Mouse (Mus musculus): ENCODE measurements around the gene Olfr1416. TPM values are rescaled to one million over a fixed set of nuclear protein-coding genes. Genes with fewer than 3 reads are reported as not detected.
"Not testable (repeated sequence)": the region's sequence is repeated elsewhere in the genome, so short reads cannot be mapped to it uniquely, and the experiment has no call there.

Olfr1416 gene
- not detected in 2 replicates for polyA plus RNA-seq (2014; fragmentation: Nextera tagmentation; extraction: Ambion mirVana)

DNA sequence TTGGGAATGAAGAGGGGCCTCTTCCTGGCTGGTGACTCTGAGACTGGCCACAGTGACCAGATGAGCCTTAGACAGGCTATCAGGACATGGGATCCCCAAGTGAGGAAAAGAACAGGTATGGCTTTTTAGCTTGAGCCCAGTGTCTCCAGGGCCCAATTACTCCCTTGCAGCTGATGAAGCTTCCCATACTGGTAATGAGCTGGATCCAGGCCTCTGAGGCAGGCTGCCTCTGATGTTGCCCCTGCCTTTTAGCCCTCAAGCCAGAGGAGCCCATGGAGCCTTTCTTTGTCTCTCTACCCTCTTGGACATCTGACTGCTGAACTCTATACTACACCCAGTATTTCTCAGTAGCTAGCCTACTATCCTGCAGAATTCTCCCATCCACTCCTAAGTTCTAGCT is at the start of gene Olfr1416:
Olfr1416 (minus strand) TSS at position 101 of the 400 bp plus-strand sequence.
- no peaks in the 10 kb centered on the region for H3K36me3 ChIP-seq (ENCODE audit: control insufficient read depth, insufficient read depth, low read length)
- H3K4me2 ChIP-seq (replicated peaks; ENCODE audit: low read depth, low read length), result no peak within 1 kb of the TSS
- H3K9me3 ChIP-seq (ENCODE audit: control insufficient read depth, low read length), result peaks cover 2% of the 10 kb centered on the region; the same call in 1 of the 2 replicates
- H3K4me1 ChIP-seq (ENCODE audit: control insufficient read depth, insufficient read depth, low read length), result no peaks in the 10 kb centered on the region
- H3K9ac ChIP-seq (ENCODE audit: low read depth, low read length), result no peak within 1 kb of the TSS
- no peak within 1 kb of the TSS for H3K4me3 ChIP-seq (ENCODE audit: low read length)
- ATAC-seq (ENCODE audit: low FRiP score, low TSS enrichment), result no peak
- no peak within 1 kb of the TSS for H3K27ac ChIP-seq (ENCODE audit: low read depth, low read length)
- H3K27me3 ChIP-seq (ENCODE audit: control insufficient read depth, insufficient read depth, low read length), result no peaks in the 10 kb centered on the region

DNA sequence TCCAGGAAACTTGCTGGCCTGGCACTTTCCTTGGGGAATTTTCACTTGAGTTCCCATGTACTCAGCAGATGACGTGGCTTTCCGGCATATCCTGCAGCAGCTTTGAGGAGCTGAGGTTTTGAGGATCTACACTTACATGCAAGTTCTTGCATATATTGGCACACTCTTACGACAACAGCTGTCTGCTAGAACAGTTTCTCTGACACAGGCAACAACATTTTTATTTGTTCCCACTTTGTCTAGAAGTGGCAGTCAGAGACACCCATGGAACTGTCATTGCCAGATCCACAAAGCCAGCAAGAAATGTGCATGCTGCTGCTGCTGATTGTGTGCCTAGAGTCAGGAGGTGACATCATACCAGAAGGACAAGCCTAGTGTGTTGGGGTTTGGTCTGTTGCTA is 38.9 kb upstream of the Olfr1416 start:
- no peak overlapping the region for H3K4me3 ChIP-seq (ENCODE audit: low read length)
- H3K9ac ChIP-seq (ENCODE audit: low read depth, low read length), result no peak overlapping the region
- no peaks in the 10 kb centered on the region for H3K4me1 ChIP-seq (ENCODE audit: control insufficient read depth, insufficient read depth, low read length)
- H3K9me3 ChIP-seq (ENCODE audit: control insufficient read depth, low read length), result no peaks in the 10 kb centered on the region
- H3K36me3 ChIP-seq (ENCODE audit: control insufficient read depth, insufficient read depth, low read length), result no peaks in the 10 kb centered on the region
- 86% methylated on average over 3 of the region's 3 CpGs for WGBS
- H3K4me2 ChIP-seq (replicated peaks; ENCODE audit: low read depth, low read length), result no peak overlapping the region
- no peak for ATAC-seq (ENCODE audit: low FRiP score, low TSS enrichment)
- H3K27me3 ChIP-seq (ENCODE audit: control insufficient read depth, insufficient read depth, low read length), result no peaks in the 10 kb centered on the region
- H3K27ac ChIP-seq (ENCODE audit: low read depth, low read length), result no peak overlapping the region

DNA sequence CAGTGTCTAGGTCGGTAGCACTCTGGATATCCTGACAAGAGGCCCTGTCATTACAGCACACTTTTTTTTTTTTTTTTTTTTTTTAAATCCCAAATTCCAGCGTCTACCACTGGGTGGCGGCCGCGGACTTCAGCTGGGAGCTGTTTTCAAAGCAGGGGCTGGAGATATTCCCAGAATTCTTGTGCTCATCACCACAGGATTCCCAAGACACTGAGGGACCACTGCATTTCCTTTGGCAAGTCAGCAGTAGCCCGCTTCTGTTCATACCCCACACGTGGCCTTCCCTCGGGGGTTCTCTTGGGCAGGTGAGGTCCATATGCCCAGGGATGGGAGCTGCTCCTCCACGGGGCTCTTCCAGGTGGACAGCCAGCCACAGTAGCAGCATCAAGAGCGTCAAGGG is 36.5 kb upstream of the Olfr1416 start:
- no peak overlapping the region for H3K27ac ChIP-seq (ENCODE audit: low read depth, low read length)
- no peaks in the 10 kb centered on the region for H3K4me1 ChIP-seq (ENCODE audit: control insufficient read depth, insufficient read depth, low read length)
- no peaks in the 10 kb centered on the region for H3K9me3 ChIP-seq (ENCODE audit: control insufficient read depth, low read length)
- peak; percentile 32; the same call in 1 of the 2 replicates for ATAC-seq (ENCODE audit: low FRiP score, low TSS enrichment)
- no peak overlapping the region for H3K9ac ChIP-seq (ENCODE audit: low read depth, low read length)
- 20% methylated on average over 10 of the region's 10 CpGs for WGBS
- H3K36me3 ChIP-seq (ENCODE audit: control insufficient read depth, insufficient read depth, low read length), result no peaks in the 10 kb centered on the region
- H3K27me3 ChIP-seq (ENCODE audit: control insufficient read depth, insufficient read depth, low read length), result no peaks in the 10 kb centered on the region
- no peak overlapping the region for H3K4me3 ChIP-seq (ENCODE audit: low read length)
- no peak overlapping the region for H3K4me2 ChIP-seq (replicated peaks; ENCODE audit: low read depth, low read length)

DNA sequence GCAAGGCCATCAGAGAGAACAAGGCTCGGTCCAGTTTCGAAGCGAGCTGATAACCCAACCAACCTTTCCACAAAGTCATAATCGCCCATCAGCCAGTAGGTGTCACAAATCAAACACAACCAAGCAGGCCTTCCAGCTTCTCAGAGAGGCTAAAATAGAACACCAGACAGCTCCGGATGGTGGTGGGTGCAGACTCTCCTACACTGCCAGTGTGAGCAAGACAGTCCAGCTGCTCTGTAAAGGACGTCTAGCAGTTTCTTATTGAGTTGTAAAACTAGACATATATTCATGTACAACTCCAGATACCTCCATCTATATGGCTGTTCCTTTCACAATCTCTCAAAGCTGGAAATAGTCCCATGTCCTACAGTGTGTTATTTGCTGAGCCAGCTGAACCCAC is 34.1 kb upstream of the Olfr1416 start:
- Histone ChIP-seq H3K9ac (ENCODE audit: low read depth, low read length) (no peak overlapping the region), H3K9me3 (ENCODE audit: control insufficient read depth, low read length) (no peaks in the 10 kb centered on the region), H3K27me3 (ENCODE audit: control insufficient read depth, insufficient read depth, low read length) (no peaks in the 10 kb centered on the region), H3K36me3 (ENCODE audit: control insufficient read depth, insufficient read depth, low read length) (no peaks in the 10 kb centered on the region), H3K27ac (ENCODE audit: low read depth, low read length) (no peak overlapping the region), H3K4me3 (ENCODE audit: low read length) (no peak overlapping the region), H3K4me1 (ENCODE audit: control insufficient read depth, insufficient read depth, low read length) (no peaks in the 10 kb centered on the region), H3K4me2 (replicated peaks; ENCODE audit: low read depth, low read length) (no peak overlapping the region)
- 83% methylated on average over 6 of the region's 6 CpGs for WGBS
- ATAC-seq (ENCODE audit: low FRiP score, low TSS enrichment), result no peak

DNA sequence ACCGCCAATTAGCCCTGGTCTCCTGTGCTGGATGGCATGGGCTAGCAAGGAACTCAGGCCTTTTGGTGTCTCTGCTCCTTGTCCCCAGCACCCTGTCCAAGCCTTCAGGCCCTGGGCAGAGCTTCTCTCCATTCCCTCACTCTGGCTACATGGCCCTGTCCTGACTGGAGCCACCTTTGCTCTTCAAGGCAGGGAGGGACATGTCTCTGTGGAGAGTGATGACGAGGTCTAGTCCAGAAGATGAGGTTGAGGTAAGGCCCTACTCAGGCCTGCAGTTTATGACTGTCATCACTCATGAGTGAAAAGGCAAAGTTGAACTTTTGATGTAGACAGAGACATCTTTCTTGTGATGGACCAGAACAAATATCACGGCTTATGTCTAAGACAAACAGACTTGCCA is 33.6 kb upstream of the Olfr1416 start, which contains the start of gene Olfr1414:
Olfr1414 (minus strand) TSS at position 101 of the 400 bp plus-strand sequence.
- Histone ChIP-seq H3K9me3 (ENCODE audit: control insufficient read depth, low read length) (no peaks in the 10 kb centered on the region), H3K4me2 (replicated peaks; ENCODE audit: low read depth, low read length) (no peak within 1 kb of the TSS), H3K27me3 (ENCODE audit: control insufficient read depth, insufficient read depth, low read length) (no peaks in the 10 kb centered on the region), H3K36me3 (ENCODE audit: control insufficient read depth, insufficient read depth, low read length) (no peaks in the 10 kb centered on the region), H3K27ac (ENCODE audit: low read depth, low read length) (no peak within 1 kb of the TSS), H3K4me1 (ENCODE audit: control insufficient read depth, insufficient read depth, low read length) (no peaks in the 10 kb centered on the region), H3K4me3 (ENCODE audit: low read length) (no peak within 1 kb of the TSS), H3K9ac (ENCODE audit: low read depth, low read length) (no peak within 1 kb of the TSS)
- no peak for ATAC-seq (ENCODE audit: low FRiP score, low TSS enrichment)
- 85% methylated on average over 3 of the region's 3 CpGs for WGBS

DNA sequence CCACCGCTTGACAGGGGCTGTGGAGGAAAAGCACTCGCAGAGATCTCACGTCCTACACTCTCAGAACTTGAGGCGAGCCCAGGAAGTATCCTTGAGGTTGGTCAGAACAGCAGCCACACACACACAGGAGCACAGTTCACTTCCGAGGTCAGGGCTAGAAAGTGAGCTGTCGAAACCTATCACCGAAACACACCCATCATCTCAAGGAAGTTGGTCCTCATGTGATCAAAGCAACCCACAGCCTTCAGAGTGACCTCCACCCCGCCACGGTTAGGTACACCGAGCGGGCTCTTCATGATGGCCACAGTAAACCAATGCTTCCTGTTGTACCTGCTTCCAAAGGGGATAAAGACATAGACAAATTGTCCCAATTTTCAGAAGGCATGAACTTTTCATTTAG is 30.5 kb upstream of the Olfr1416 start:
- H3K4me3 ChIP-seq (ENCODE audit: low read length), result no peak overlapping the region
- H3K27ac ChIP-seq (ENCODE audit: low read depth, low read length), result no peak overlapping the region
- H3K4me2 ChIP-seq (replicated peaks; ENCODE audit: low read depth, low read length), result no peak overlapping the region
- H3K9ac ChIP-seq (ENCODE audit: low read depth, low read length), result no peak overlapping the region
- H3K9me3 ChIP-seq (ENCODE audit: control insufficient read depth, low read length), result no peaks in the 10 kb centered on the region
- no peaks in the 10 kb centered on the region for H3K4me1 ChIP-seq (ENCODE audit: control insufficient read depth, insufficient read depth, low read length)
- WGBS, result 74% methylated on average over 11 of the region's 11 CpGs
- no peaks in the 10 kb centered on the region for H3K27me3 ChIP-seq (ENCODE audit: control insufficient read depth, insufficient read depth, low read length)
- no peaks in the 10 kb centered on the region for H3K36me3 ChIP-seq (ENCODE audit: control insufficient read depth, insufficient read depth, low read length)
- ATAC-seq (ENCODE audit: low FRiP score, low TSS enrichment), result no peak

DNA sequence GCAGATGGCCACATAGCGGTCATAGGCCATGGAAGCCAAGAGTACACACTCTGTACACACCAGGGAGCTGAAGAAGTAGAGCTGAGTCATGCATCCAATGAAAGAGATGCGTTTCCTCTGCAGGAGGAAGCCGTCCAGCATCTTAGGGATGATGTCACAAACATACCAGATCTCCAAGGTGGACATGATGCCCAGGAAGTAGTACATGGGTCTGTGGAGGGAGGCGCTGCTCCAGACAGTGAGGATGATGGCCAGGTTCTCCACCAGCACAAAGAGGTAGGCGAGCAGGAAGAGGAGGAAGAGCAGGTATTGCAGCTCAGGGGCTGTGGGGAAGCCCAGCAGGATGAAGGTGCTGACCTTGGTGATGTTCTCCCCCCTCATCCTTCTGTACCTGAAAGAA is 26.7 kb upstream of the Olfr1416 start:
- H3K4me2 ChIP-seq (replicated peaks; ENCODE audit: low read depth, low read length); ATAC-seq (ENCODE audit: low FRiP score, low TSS enrichment); H3K9ac ChIP-seq (ENCODE audit: low read depth, low read length); H3K36me3 ChIP-seq (ENCODE audit: control insufficient read depth, insufficient read depth, low read length); H3K27ac ChIP-seq (ENCODE audit: low read depth, low read length); H3K27me3 ChIP-seq (ENCODE audit: control insufficient read depth, insufficient read depth, low read length); H3K9me3 ChIP-seq (ENCODE audit: control insufficient read depth, low read length); H3K4me1 ChIP-seq (ENCODE audit: control insufficient read depth, insufficient read depth, low read length); H3K4me3 ChIP-seq (ENCODE audit: low read length): not testable (repeated sequence)
- 91% methylated on average over 4 of the region's 5 CpGs for WGBS

DNA sequence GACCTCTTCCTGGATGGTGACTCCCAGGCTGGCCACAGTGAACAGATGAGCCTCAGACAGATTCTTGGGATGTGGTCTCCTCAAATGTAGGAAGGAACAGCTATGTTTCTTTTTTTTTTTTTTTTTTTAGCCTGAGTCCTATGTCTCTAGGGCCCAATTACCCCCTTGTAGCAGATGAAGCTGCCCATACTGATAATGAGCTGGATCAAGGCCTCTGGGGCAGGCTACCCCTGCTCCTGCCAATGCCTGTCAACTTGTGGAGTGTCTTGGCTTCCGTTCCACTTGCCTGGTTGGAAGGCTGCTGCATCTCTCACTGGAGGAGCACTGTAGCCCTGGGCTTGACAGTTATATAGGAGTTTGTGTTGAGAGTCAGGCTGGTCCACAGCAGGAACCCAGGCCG is 11.1 kb upstream of the Olfr1416 start, which contains the start of gene Olfr1415:
Olfr1415 (minus strand) TSS at position 101 of the 400 bp plus-strand sequence.
- Histone ChIP-seq H3K36me3 (ENCODE audit: control insufficient read depth, insufficient read depth, low read length) (no peaks in the 10 kb centered on the region), H3K9ac (ENCODE audit: low read depth, low read length) (no peak within 1 kb of the TSS), H3K27me3 (ENCODE audit: control insufficient read depth, insufficient read depth, low read length) (no peaks in the 10 kb centered on the region), H3K9me3 (ENCODE audit: control insufficient read depth, low read length) (no peaks in the 10 kb centered on the region), H3K4me2 (replicated peaks; ENCODE audit: low read depth, low read length) (no peak within 1 kb of the TSS), H3K4me1 (ENCODE audit: control insufficient read depth, insufficient read depth, low read length) (no peaks in the 10 kb centered on the region), H3K4me3 (ENCODE audit: low read length) (no peak within 1 kb of the TSS), H3K27ac (ENCODE audit: low read depth, low read length) (no peak within 1 kb of the TSS)
- WGBS, result 76% methylated on average over 2 of the region's 2 CpGs
- no peak for ATAC-seq (ENCODE audit: low FRiP score, low TSS enrichment)

DNA sequence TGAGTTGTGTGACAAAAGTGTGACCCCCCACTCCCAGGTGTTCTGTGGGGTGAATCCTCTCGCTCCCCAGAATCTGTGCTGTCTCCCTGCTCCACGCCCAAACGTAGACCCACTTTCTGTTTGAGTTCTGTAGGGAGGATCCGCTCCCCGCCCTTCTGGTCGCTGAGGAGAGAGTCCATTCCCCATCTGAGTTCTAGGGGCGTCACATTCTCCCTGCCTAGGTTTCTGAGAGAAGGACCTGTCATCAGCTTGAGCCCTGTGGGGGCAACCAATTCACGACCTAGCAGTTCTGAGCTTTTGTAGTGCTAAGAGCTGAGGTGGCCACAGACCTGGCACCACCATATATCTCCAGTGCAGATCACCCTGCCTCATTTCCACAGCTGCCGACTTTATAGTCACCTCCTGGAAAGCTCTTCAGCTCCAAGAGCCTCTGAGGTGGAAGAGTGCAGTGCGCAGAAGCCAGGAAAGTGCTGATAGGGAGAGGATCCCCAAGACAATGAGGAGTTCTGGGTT is 10.8 kb downstream of the Olfr1416 start:
- peaks cover 21% of the 10 kb centered on the region for H3K36me3 ChIP-seq (ENCODE audit: control insufficient read depth, insufficient read depth, low read length)
- ATAC-seq (ENCODE audit: low FRiP score, low TSS enrichment), result peak; percentile 65
- 5% methylated on average over 10 of the region's 10 CpGs for WGBS
- H3K9ac ChIP-seq (ENCODE audit: low read depth, low read length), result peak overlapping the region; percentile 95
- peaks cover 9% of the 10 kb centered on the region for H3K4me1 ChIP-seq (ENCODE audit: control insufficient read depth, insufficient read depth, low read length)
- H3K4me2 ChIP-seq (replicated peaks; ENCODE audit: low read depth, low read length), result peak overlapping the region; percentile 93
- H3K27me3 ChIP-seq (ENCODE audit: control insufficient read depth, insufficient read depth, low read length), result no peaks in the 10 kb centered on the region; the same call in 1 of the 2 replicates
- no peaks in the 10 kb centered on the region for H3K9me3 ChIP-seq (ENCODE audit: control insufficient read depth, low read length)
- no peak overlapping the region for H3K27ac ChIP-seq (ENCODE audit: low read depth, low read length)
- peak overlapping the region; percentile 97 for H3K4me3 ChIP-seq (ENCODE audit: low read length)

Measured in kidney, embryonic 14.5 days (tissue).